Mouse (Mus musculus): Measurements from ENCODE around the gene Tnfrsf18. TPM values are rescaled to one million over a fixed set of nuclear protein-coding genes. Genes with fewer than 3 reads are reported as not detected.

The Tnfrsf18 gene
- total RNA-seq, 1 experiment = 0.62 TPM

GRCm38 (mm10) chr4:156021381-156021780 lies 4.6 kb upstream of the Tnfrsf18 start:
- H3K9me3 ChIP-seq (ENCODE audit: control insufficient read depth, insufficient read depth, low read depth, low read length) = no peaks in the 10 kb centered on the region
- TF ChIP-seq HCFC1 (IDR thresholded peaks at IDR 0.05; ENCODE audit: borderline replicate concordance, insufficient read depth, low read length) = no peak
- no peak for TF ChIP-seq CHD2 (IDR thresholded peaks at IDR 0.05; ENCODE audit: low read depth, low read length)
- TF ChIP-seq MAFK (IDR thresholded peaks at IDR 0.05; ENCODE audit: insufficient read depth, low read depth, low read length) = no peak
- no peak for TF ChIP-seq ZNF384 (IDR thresholded peaks at IDR 0.05; ENCODE audit: low read depth, low read length)
- no peak for TF ChIP-seq ZC3H11A (IDR thresholded peaks at IDR 0.05; ENCODE audit: borderline replicate concordance, low read depth, low read length)
- no peaks in the 10 kb centered on the region for H3K4me1 ChIP-seq (ENCODE audit: control insufficient read depth in 2 of 2, insufficient read depth in 2 of 2, low read length in 2 of 2, poor library complexity in 1 of 2)
- no peaks in the 10 kb centered on the region for H3K36me3 ChIP-seq (ENCODE audit: control insufficient read depth, insufficient read depth, low read length, poor library complexity, severe bottlenecking)
- no peak overlapping the region for H3K27ac ChIP-seq (ENCODE audit: insufficient read depth, low read depth, low read length, poor library complexity, severe bottlenecking)
- H3K4me3 ChIP-seq (ENCODE audit: insufficient read depth in 1 of 2, low read depth in 1 of 2, low read length in 2 of 2, poor library complexity in 1 of 2, severe bottlenecking in 1 of 2) = no peak overlapping the region
- H3K9ac ChIP-seq (ENCODE audit: insufficient read depth, low read depth, low read length, poor library complexity, severe bottlenecking) = no peak overlapping the region
- no peak for DNase-seq (ENCODE audit: low read depth, low spot score)
- in situ Hi-C loops (cut with MboI; ENCODE audit: low sequenced_read_pairs in 2 of 2, unreplicated experiment in 2 of 2) = no loop called here

GRCm38 (mm10) chr4:156021942-156022419 lies 4.0 kb upstream of the Tnfrsf18 start:
- Histone ChIP-seq H3K36me3 (ENCODE audit: control insufficient read depth, insufficient read depth, low read length, poor library complexity, severe bottlenecking) (no peaks in the 10 kb centered on the region), H3K27ac (ENCODE audit: insufficient read depth, low read depth, low read length, poor library complexity, severe bottlenecking) (no peak overlapping the region), H3K9ac (ENCODE audit: insufficient read depth, low read depth, low read length, poor library complexity, severe bottlenecking) (no peak overlapping the region), H3K4me3 (ENCODE audit: insufficient read depth in 1 of 2, low read depth in 1 of 2, low read length in 2 of 2, poor library complexity in 1 of 2, severe bottlenecking in 1 of 2) (no peak overlapping the region), H3K9me3 (ENCODE audit: control insufficient read depth, insufficient read depth, low read depth, low read length) (no peaks in the 10 kb centered on the region), H3K4me1 (ENCODE audit: control insufficient read depth in 2 of 2, insufficient read depth in 2 of 2, low read length in 2 of 2, poor library complexity in 1 of 2) (no peaks in the 10 kb centered on the region)
- TF ChIP-seq ZNF384 (IDR thresholded peaks at IDR 0.05; ENCODE audit: low read depth, low read length) (no peak), ZC3H11A (IDR thresholded peaks at IDR 0.05; ENCODE audit: borderline replicate concordance, low read depth, low read length) (no peak), MAFK (IDR thresholded peaks at IDR 0.05; ENCODE audit: insufficient read depth, low read depth, low read length) (no peak), HCFC1 (IDR thresholded peaks at IDR 0.05; ENCODE audit: borderline replicate concordance, insufficient read depth, low read length) (no peak), CHD2 (IDR thresholded peaks at IDR 0.05; ENCODE audit: low read depth, low read length) (no peak)
- in situ Hi-C loops (cut with MboI; ENCODE audit: low sequenced_read_pairs in 2 of 2, unreplicated experiment in 2 of 2) = no loop called here
- DNase-seq (ENCODE audit: low read depth, low spot score) = no peak

GRCm38 (mm10) chr4:156023520-156023919 lies 2.4 kb upstream of the Tnfrsf18 start:
- H3K9ac ChIP-seq (ENCODE audit: insufficient read depth, low read depth, low read length, poor library complexity, severe bottlenecking) = no peak overlapping the region
- in situ Hi-C loops (cut with MboI; ENCODE audit: low sequenced_read_pairs in 2 of 2, unreplicated experiment in 2 of 2) = no loop called here
- H3K27ac ChIP-seq (ENCODE audit: insufficient read depth, low read depth, low read length, poor library complexity, severe bottlenecking) = no peak overlapping the region
- no peak overlapping the region for H3K4me3 ChIP-seq (ENCODE audit: insufficient read depth in 1 of 2, low read depth in 1 of 2, low read length in 2 of 2, poor library complexity in 1 of 2, severe bottlenecking in 1 of 2)
- DNase-seq (ENCODE audit: low read depth, low spot score) = no peak
- TF ChIP-seq ZC3H11A (IDR thresholded peaks at IDR 0.05; ENCODE audit: borderline replicate concordance, low read depth, low read length) (no peak), CHD2 (IDR thresholded peaks at IDR 0.05; ENCODE audit: low read depth, low read length) (no peak), ZNF384 (IDR thresholded peaks at IDR 0.05; ENCODE audit: low read depth, low read length) (no peak), MAFK (IDR thresholded peaks at IDR 0.05; ENCODE audit: insufficient read depth, low read depth, low read length) (no peak), HCFC1 (IDR thresholded peaks at IDR 0.05; ENCODE audit: borderline replicate concordance, insufficient read depth, low read length) (no peak)
- no peaks in the 10 kb centered on the region for H3K9me3 ChIP-seq (ENCODE audit: control insufficient read depth, insufficient read depth, low read depth, low read length)
- no peaks in the 10 kb centered on the region; the same call in 1 of the 2 replicates for H3K36me3 ChIP-seq (ENCODE audit: control insufficient read depth, insufficient read depth, low read length, poor library complexity, severe bottlenecking)
- H3K4me1 ChIP-seq (ENCODE audit: control insufficient read depth in 2 of 2, insufficient read depth in 2 of 2, low read length in 2 of 2, poor library complexity in 1 of 2) = no peaks in the 10 kb centered on the region

- Histone ChIP-seq H3K27ac (ENCODE audit: insufficient read depth, low read depth, low read length, poor library complexity, severe bottlenecking) (no peak overlapping the region), H3K4me3 (ENCODE audit: insufficient read depth in 1 of 2, low read depth in 1 of 2, low read length in 2 of 2, poor library complexity in 1 of 2, severe bottlenecking in 1 of 2) (no peak overlapping the region), H3K9ac (ENCODE audit: insufficient read depth, low read depth, low read length, poor library complexity, severe bottlenecking) (no peak overlapping the region), H3K4me1 (ENCODE audit: control insufficient read depth in 2 of 2, insufficient read depth in 2 of 2, low read length in 2 of 2, poor library complexity in 1 of 2) (no peaks in the 10 kb centered on the region), H3K36me3 (ENCODE audit: control insufficient read depth, insufficient read depth, low read length, poor library complexity, severe bottlenecking) (no peaks in the 10 kb centered on the region; the same call in 1 of the 2 replicates), H3K9me3 (ENCODE audit: control insufficient read depth, insufficient read depth, low read depth, low read length) (no peaks in the 10 kb centered on the region)
- in situ Hi-C loops (cut with MboI; ENCODE audit: low sequenced_read_pairs in 2 of 2, unreplicated experiment in 2 of 2) = no loop called here
- no peak for DNase-seq (ENCODE audit: low read depth, low spot score)
- no peak for TF ChIP-seq ZNF384 (IDR thresholded peaks at IDR 0.05; ENCODE audit: low read depth, low read length)
- no peak for TF ChIP-seq HCFC1 (IDR thresholded peaks at IDR 0.05; ENCODE audit: borderline replicate concordance, insufficient read depth, low read length)
- no peak for TF ChIP-seq ZC3H11A (IDR thresholded peaks at IDR 0.05; ENCODE audit: borderline replicate concordance, low read depth, low read length)
- TF ChIP-seq MAFK (IDR thresholded peaks at IDR 0.05; ENCODE audit: insufficient read depth, low read depth, low read length) = no peak
- TF ChIP-seq CHD2 (IDR thresholded peaks at IDR 0.05; ENCODE audit: low read depth, low read length) = no peak
Observed at GRCm38 (mm10) chr4:156024184-156024583, 1.8 kb upstream of the Tnfrsf18 start.
